Mouse (Mus musculus): ENCODE data around the gene Slc38a3.

Slc38a3 gene

GRCm38 (mm10) chr9:107634406-107635278 lies 34.7 kb downstream of the Slc38a3 start:
- DNase-seq, result no peak

GRCm38 (mm10) chr9:107633661-107634405 lies 35.5 kb downstream of the Slc38a3 start:
- DNase-seq, result peak; percentile 50

- DNase-seq, result peak; percentile 80
Observed at GRCm38 (mm10) chr9:107633091-107633660, 36.2 kb downstream of the Slc38a3 start.

GRCm38 (mm10) chr9:107632478-107632877 lies 36.9 kb downstream of the Slc38a3 start:
- peak; percentile 51 for DNase-seq

- no peak for DNase-seq
Observed at GRCm38 (mm10) chr9:107631861-107632260, 37.5 kb downstream of the Slc38a3 start.

GRCm38 (mm10) chr9:107631311-107631826 lies 38.0 kb downstream of the Slc38a3 start:
- peak; percentile 1 for DNase-seq

GRCm38 (mm10) chr9:107630576-107630975 lies 38.8 kb downstream of the Slc38a3 start:
- peak; percentile 6 for DNase-seq

- DNase-seq, result peak; percentile 25
Observed at GRCm38 (mm10) chr9:107629901-107630425, 39.4 kb downstream of the Slc38a3 start.

GRCm38 (mm10) chr9:107629411-107629730 lies 40.0 kb downstream of the Slc38a3 start:
- peak; percentile 2 for DNase-seq

GRCm38 (mm10) chr9:107628721-107629410 lies 40.5 kb downstream of the Slc38a3 start:
- DNase-seq, result peak; percentile 55

- DNase-seq, result no peak
Observed at GRCm38 (mm10) chr9:107627387-107628255, 41.7 kb downstream of the Slc38a3 start.

GRCm38 (mm10) chr9:107626844-107627277 lies 42.5 kb downstream of the Slc38a3 start:
- DNase-seq, result peak; percentile 83

- no peak for DNase-seq
Observed at GRCm38 (mm10) chr9:107626158-107626843, 43.0 kb downstream of the Slc38a3 start.

- no peak for DNase-seq
Observed at GRCm38 (mm10) chr9:107625351-107626128, 43.8 kb downstream of the Slc38a3 start.

GRCm38 (mm10) chr9:107624951-107625350 lies 44.4 kb downstream of the Slc38a3 start:
- DNase-seq, result no peak

GRCm38 (mm10) chr9:107624539-107624938 lies 44.8 kb downstream of the Slc38a3 start:
- no peak for DNase-seq

GRCm38 (mm10) chr9:107620954-107621353 lies 48.4 kb downstream of the Slc38a3 start:
- no peak for DNase-seq

GRCm38 (mm10) chr9:107619546-107619879 lies 49.8 kb downstream of the Slc38a3 start:
- no peak for DNase-seq

- DNase-seq, result peak; percentile 83
Observed at GRCm38 (mm10) chr9:107618778-107619545, 50.4 kb downstream of the Slc38a3 start.

Data from kidney, adult 18-20 months (tissue).